Mouse (Mus musculus) midbrain, postnatal 0 days (tissue): Measurements from ENCODE around the gene Map7. TPM values are rescaled to one million over a fixed set of nuclear protein-coding genes. Genes with fewer than 3 reads are reported as not detected.

ENCODE experiments used
- ATAC-seq: fragments of 200-750 bp; cut with Nextera tagmentation; 2 replicates; pipeline ENCODE4 v1.8.0; 2017; ENCODE audit warnings: moderate number of reproducible peaks, mild to moderate bottlenecking, moderate TSS enrichment, moderate library complexity; ENCODE audit not compliant: low FRiP score
- DNase-seq: peaks from one replicate; pipeline ENCODE4 v3.0.0-alpha.2; 2015; ENCODE audit warnings: low spot score
- H3K27ac ChIP-seq: fragments of 300-500 bp; sonication (generic); 2 replicates; pipeline ENCODE4 v1.5.1; 2014; ENCODE audit warnings: low read depth, mild to moderate bottlenecking, low read length, mixed read lengths
- H3K27me3 ChIP-seq: fragments of 300-500 bp; sonication (generic); 2 replicates; pipeline ENCODE4 v1.6.1; 2014; ENCODE audit warnings: low read length, control low read depth, mixed read lengths; ENCODE audit not compliant: insufficient read depth
- H3K36me3 ChIP-seq: fragments of 300-500 bp; sonication (generic); 2 replicates; pipeline ENCODE4 v1.6.1; 2014; ENCODE audit warnings: low read length, control low read depth, mixed read lengths; ENCODE audit not compliant: insufficient read depth
- H3K4me1 ChIP-seq: fragments of 300-500 bp; sonication (generic); 2 replicates; pipeline ENCODE4 v1.6.1; 2014; ENCODE audit warnings: mild to moderate bottlenecking, control low read depth, antibody characterized with exemption, low read length, mixed read lengths; ENCODE audit not compliant: insufficient read depth
- H3K4me2 ChIP-seq: fragments of 300-500 bp; sonication (generic); 2 replicates; pipeline ENCODE4 v1.6.1; 2014; ENCODE audit warnings: low read depth, mild to moderate bottlenecking, low read length, mixed read lengths; ENCODE audit not compliant: poor library complexity, severe bottlenecking
- H3K4me3 ChIP-seq: fragments of 300-500 bp; sonication (generic); 2 replicates; pipeline ENCODE4 v1.5.1; 2014; ENCODE audit warnings: low read depth, mild to moderate bottlenecking, low read length, moderate library complexity
- H3K9ac ChIP-seq: fragments of 300-500 bp; sonication (generic); replicated peaks from 2 replicates; pipeline ENCODE4 v1.6.1; 2014; ENCODE audit warnings: mild to moderate bottlenecking, low read length, moderate library complexity, mixed read lengths; ENCODE audit not compliant: poor library complexity, severe bottlenecking
- H3K9me3 ChIP-seq: fragments of 300-500 bp; sonication (generic); 2 replicates; pipeline ENCODE4 v1.6.1; 2016; ENCODE audit warnings: low read length, control low read depth
- CTCF ChIP-seq: IDR thresholded peaks from 2 replicates; pipeline ENCODE4 v1.5.1; 2016; ENCODE audit warnings: antibody characterized with exemption, mild to moderate bottlenecking
- WGBS: fragments of 180-500 bp; shearing (Covaris S2); extraction: QIAGEN DNeasy Blood & Tissue Kit; methylation state at CpG from one replicate; pipeline ENCODE4 v1.1.7; 2014; 5-methylcytosine and 5-hydroxymethylcytosine counted together
- polyA plus RNA-seq: library from polyadenylated mRNA; unstranded; fragments of >200 nt; fragmentation: Nextera tagmentation; extraction: Ambion mirVana; gene quantifications from 2 replicates; pipeline ENCODE4 v1.2.1, GENCODE M21; 2015
- total RNA-seq: library from RNA; depleted of rRNA; stranded (reverse); fragments of >200 nt; gene quantifications from 2 replicates; pipeline ENCODE4 v1.2.3, GENCODE M21; 2014

The Map7 gene
- total and polyA plus RNA-seq, 2 experiments from 2014 or later, result 8.3 to 8.7 TPM

DNA sequence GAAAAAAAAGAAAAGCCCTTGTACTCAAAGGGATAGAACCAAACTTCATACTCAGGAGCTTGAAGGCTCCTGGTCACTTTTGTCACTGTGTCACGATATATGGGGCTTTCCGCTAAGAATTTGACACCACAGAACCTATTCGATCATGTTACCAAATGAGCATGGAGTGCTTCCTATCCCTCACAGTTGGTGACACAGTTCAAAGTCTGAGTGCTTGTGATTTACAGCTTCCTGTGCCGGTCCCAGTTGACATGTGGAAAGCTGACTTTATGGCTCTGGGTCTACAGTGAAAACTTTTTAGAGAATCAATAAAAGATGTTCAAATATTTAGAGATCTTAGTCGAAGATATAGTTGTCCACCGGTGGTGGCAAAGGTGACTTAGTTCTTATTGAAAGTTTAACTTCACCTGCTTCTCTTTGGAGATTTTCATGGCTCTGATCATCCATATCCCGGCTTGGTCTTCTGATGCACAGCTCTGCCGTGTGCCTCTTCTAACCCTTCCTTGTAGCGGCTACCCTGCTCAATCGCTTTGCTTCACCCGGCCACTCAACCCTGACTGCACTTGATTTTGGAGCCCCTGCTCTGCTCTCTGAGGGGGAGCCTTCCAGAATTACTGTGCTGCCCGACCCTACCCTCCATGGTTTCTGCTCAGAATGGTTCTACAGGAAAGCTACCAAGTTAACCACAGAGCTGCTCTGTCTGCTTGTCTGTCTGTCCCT is 15.2 kb upstream of the Map7 start:
- no peaks in the 10 kb centered on the region for H3K27me3 ChIP-seq
- H3K4me1 ChIP-seq, result no peaks in the 10 kb centered on the region
- H3K4me2 ChIP-seq, result no peak overlapping the region
- no peaks in the 10 kb centered on the region for H3K36me3 ChIP-seq
- H3K9ac ChIP-seq, result no peak overlapping the region
- TF ChIP-seq CTCF, result no peak
- WGBS, result 91% methylated on average over 12 of the region's 12 CpGs
- no peak overlapping the region for H3K4me3 ChIP-seq
- ATAC-seq (no peak), DNase-seq (no peak)
- no peak overlapping the region for H3K27ac ChIP-seq
- no peaks in the 10 kb centered on the region for H3K9me3 ChIP-seq

DNA sequence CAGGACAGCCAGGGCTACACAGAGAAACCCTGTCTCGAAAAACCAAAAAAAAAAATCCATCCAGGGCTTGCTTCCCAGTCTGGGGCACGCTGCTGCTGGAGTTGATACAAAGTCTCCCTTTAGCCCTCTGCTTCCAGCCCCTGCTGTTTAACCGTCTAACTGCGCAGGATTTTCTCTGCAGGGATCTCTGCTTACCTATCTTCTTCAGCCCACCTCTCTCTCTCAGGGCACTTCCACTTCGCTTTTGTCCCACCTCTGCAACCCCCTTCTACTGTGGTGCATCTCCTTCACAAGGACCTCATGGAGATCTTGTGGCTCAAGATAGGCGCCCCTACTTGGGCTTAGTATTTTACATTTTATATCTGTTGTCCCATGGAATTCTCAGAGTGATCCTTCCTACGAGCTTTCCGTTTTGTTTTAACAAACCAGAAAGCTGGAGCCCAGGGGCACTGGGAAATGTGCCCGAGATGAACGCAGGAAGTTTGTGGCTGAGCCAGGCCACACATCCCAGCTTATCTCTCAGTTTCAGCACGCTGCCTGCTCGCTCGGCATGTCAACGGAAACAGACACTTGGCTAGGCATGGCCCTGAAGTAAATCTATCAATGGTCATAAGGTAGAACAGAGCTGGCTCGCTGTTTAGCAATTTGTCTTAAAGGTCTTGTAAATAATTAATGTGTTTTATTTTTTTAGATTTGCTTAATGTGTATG is 12.8 kb upstream of the Map7 start:
- TF ChIP-seq CTCF, result no peak

DNA sequence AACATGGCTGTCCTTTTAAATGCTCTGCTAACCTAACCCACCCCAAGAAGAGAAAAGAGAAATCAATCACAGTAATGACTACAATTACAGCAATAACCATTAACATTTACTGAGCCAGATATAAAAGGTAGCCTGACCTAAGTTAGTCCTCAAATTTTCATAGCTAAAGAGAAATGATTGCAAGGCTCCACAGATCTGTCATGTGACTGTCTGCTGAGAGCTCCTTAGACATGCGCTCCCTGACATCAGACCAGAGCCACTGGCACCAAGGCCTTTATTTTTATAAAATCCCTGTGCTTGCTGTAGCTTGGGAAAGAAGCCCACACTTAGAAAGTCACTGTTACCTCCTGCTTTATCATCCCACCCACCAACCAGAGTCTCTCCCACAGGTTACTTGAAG is 11.8 kb upstream of the Map7 start:
- Histone ChIP-seq H3K4me1 (no peaks in the 10 kb centered on the region), H3K4me2 (no peak overlapping the region), H3K36me3 (no peaks in the 10 kb centered on the region), H3K9ac (no peak overlapping the region), H3K9me3 (no peaks in the 10 kb centered on the region), H3K4me3 (no peak overlapping the region), H3K27me3 (no peaks in the 10 kb centered on the region), H3K27ac (no peak overlapping the region)
- ATAC-seq, result no peak
- no peak for DNase-seq
- 97% methylated on average over 1 of the region's 1 CpGs for WGBS
- TF ChIP-seq CTCF, result no peak

More for the DNA sequence above, 12.8 kb upstream of the Map7 start:
- Histone ChIP-seq H3K9me3 (no peaks in the 10 kb centered on the region), H3K36me3 (no peaks in the 10 kb centered on the region), H3K4me3 (no peak overlapping the region), H3K4me1 (no peaks in the 10 kb centered on the region), H3K4me2 (no peak overlapping the region), H3K9ac (no peak overlapping the region), H3K27ac (no peak overlapping the region), H3K27me3 (no peaks in the 10 kb centered on the region)
- no peak for DNase-seq
- no peak for ATAC-seq
- 72% methylated on average over 15 of the region's 15 CpGs for WGBS

DNA sequence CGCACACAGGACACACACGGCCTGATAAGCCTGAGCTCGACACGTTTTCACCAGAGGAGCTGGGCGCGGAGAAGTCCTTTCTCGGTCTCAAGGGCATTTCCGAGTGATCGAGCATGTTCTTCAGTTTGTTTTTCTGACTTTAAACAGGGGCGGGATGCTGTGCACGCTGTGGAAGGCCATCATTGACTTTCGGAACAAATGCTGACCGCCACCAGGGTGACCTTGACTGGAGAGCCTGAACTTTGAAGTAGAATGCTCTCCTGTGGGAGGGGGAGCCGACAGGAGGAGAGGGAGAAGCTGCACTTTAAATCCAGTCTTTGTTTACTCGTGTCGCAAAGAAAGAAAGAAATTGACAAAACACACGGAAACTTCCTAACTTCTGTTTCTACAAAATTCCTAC is 6.9 kb upstream of the Map7 start:
- Histone ChIP-seq H3K9me3 (no peaks in the 10 kb centered on the region), H3K27ac (no peak overlapping the region), H3K9ac (no peak overlapping the region), H3K27me3 (no peaks in the 10 kb centered on the region; the same call in 1 of the 2 replicates), H3K36me3 (no peaks in the 10 kb centered on the region), H3K4me2 (no peak overlapping the region), H3K4me1 (no peaks in the 10 kb centered on the region), H3K4me3 (no peak overlapping the region)
- TF ChIP-seq CTCF, result no peak
- WGBS, result 58% methylated on average over 17 of the region's 17 CpGs
- ATAC-seq (no peak), DNase-seq (no peak)

DNA sequence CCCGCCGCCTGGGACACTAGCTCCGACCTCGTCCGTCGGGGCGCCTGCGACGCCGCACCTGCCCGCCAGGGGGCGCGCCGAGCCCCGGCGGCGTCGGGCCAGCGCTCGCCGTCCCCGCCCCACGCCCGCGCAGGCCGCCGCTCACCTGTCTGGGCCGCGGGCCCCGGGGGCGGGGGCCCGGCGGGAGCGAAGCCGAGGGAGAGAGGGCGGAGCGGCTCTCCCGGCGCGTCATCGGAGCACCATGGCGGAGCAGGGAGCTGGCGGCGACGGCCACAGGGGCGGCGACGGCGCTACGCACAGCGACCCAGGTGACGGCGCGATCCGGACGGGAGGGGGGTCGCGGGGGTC is 476 bp downstream of the Map7 start:
- under 1% methylated on average over 46 of the region's 58 CpGs for WGBS
- no peaks in the 10 kb centered on the region for H3K9me3 ChIP-seq
- peaks cover 12% of the 10 kb centered on the region for H3K27me3 ChIP-seq
- DNase-seq, result peak; percentile 17
- no peak overlapping the region for H3K27ac ChIP-seq
- H3K36me3 ChIP-seq, result no peaks in the 10 kb centered on the region
- H3K4me2 ChIP-seq, result peak overlapping the region; percentile 92
- H3K4me1 ChIP-seq, result no peaks in the 10 kb centered on the region
- peak; percentile 76 for ATAC-seq
- H3K4me3 ChIP-seq, result peak overlapping the region; percentile 76
- 0 out of 2 replicates have a peak, but pooled peaks have one; percentile 10 for TF ChIP-seq CTCF
- H3K9ac ChIP-seq, result peak overlapping the region; percentile 63
